ENCODE assay signal across 8 mouse cellular contexts in genomic region chr8:107096366-107097036, GRCm38 (mm10). TPM values are rescaled to one million over a fixed set of nuclear protein-coding genes. Genes with fewer than 3 reads are reported as not detected.
DNase-seq lines count a peak whose midpoint lies in the region; ATAC-seq and TF ChIP-seq lines count a peak whose summit lies in the region.

Gene Terf2 (minus strand): TSS chr8:107096547.

- H3K4me1 ChIP-seq in G1E (ENCODE audit: insufficient read depth, low read depth, low read length), result peaks cover 30% of the 10 kb centered on the region
- peaks cover 25% of the 10 kb centered on the region for H3K4me1 ChIP-seq in forebrain, embryonic 15.5 days
- H3K4me1 ChIP-seq in liver, postnatal 0 days (ENCODE audit: insufficient read depth), result peaks cover 13% of the 10 kb centered on the region
- H3K4me1 ChIP-seq in neural tube, embryonic 13.5 days (replicated peaks), result peaks cover 29% of the 10 kb centered on the region
- no peaks in the 10 kb centered on the region; the same call in 1 of the 2 replicates for H3K4me1 ChIP-seq in testis, adult 2 months (ENCODE audit: control insufficient read depth, insufficient read depth, low read length)

- intact Hi-C loops in heart, postnatal 14 days (cut with DNase I), result no loop called here

- H3K9ac ChIP-seq in forebrain, embryonic 15.5 days (replicated peaks), result peak within 1 kb of the TSS; percentile 87
- peak within 1 kb of the TSS; percentile 87 for H3K9ac ChIP-seq in liver, postnatal 0 days (replicated peaks)
- peak within 1 kb of the TSS; percentile 91 for H3K9ac ChIP-seq in neural tube, embryonic 13.5 days

- peaks cover 33% of the 10 kb centered on the region for H3K36me3 ChIP-seq in G1E (replicated peaks)
- H3K36me3 ChIP-seq in forebrain, embryonic 15.5 days, result no peaks in the 10 kb centered on the region
- H3K36me3 ChIP-seq in liver, postnatal 0 days (replicated peaks; ENCODE audit: insufficient read depth, low read length), result peaks cover 13% of the 10 kb centered on the region; the same call in 1 of the 2 replicates
- peaks cover 16% of the 10 kb centered on the region; the same call in 1 of the 2 replicates for H3K36me3 ChIP-seq in neural tube, embryonic 13.5 days
- H3K36me3 ChIP-seq in testis, adult 2 months (ENCODE audit: control insufficient read depth, insufficient read depth, low read length), result no peaks in the 10 kb centered on the region

- TF ChIP-seq POLR2A in testis, adult 2 months (IDR thresholded peaks at IDR 0.05; ENCODE audit: control insufficient read depth, low read depth, low read length), result peak; percentile 45

- peaks cover 8% of the 10 kb centered on the region; the same call in 1 of the 2 replicates for H3K27me3 ChIP-seq in G1E (ENCODE audit: insufficient read depth, low read length)
- no peaks in the 10 kb centered on the region for H3K27me3 ChIP-seq in forebrain, embryonic 15.5 days
- H3K27me3 ChIP-seq in liver, postnatal 0 days (ENCODE audit: insufficient read depth, low read length), result no peaks in the 10 kb centered on the region
- no peaks in the 10 kb centered on the region for H3K27me3 ChIP-seq in neural tube, embryonic 13.5 days
- H3K27me3 ChIP-seq in testis, adult 2 months (ENCODE audit: control insufficient read depth, insufficient read depth, low read length), result no peaks in the 10 kb centered on the region

- no peak for TF ChIP-seq CTCF in G1E (IDR thresholded peaks at IDR 0.05; ENCODE audit: low read depth, low read length)
- no peak for TF ChIP-seq CTCF in liver, postnatal 0 days (IDR thresholded peaks at IDR 0.05; ENCODE audit: low read depth)
- TF ChIP-seq CTCF in testis, adult 2 months (IDR thresholded peaks at IDR 0.05; ENCODE audit: control insufficient read depth, insufficient read depth, insufficient replicate concordance, low read depth, low read length), result no peak

- peak within 1 kb of the TSS; percentile 55 for H3K4me2 ChIP-seq in forebrain, embryonic 15.5 days (replicated peaks)
- peak within 1 kb of the TSS; percentile 76 for H3K4me2 ChIP-seq in liver, postnatal 0 days (ENCODE audit: low read depth, low read length)
- peak within 1 kb of the TSS; percentile 61 for H3K4me2 ChIP-seq in neural tube, embryonic 13.5 days

- H3K9me3 ChIP-seq in G1E (replicated peaks), result no peaks in the 10 kb centered on the region
- no peaks in the 10 kb centered on the region for H3K9me3 ChIP-seq in forebrain, embryonic 15.5 days
- no peaks in the 10 kb centered on the region for H3K9me3 ChIP-seq in liver, postnatal 0 days (ENCODE audit: low read length)
- H3K9me3 ChIP-seq in neural tube, embryonic 13.5 days, result no peaks in the 10 kb centered on the region

- peak; percentile 84 for ATAC-seq in G1E (ENCODE audit: extremely low read depth, insufficient number of reproducible peaks, low FRiP score, poor library complexity, severe bottlenecking)
- peak; percentile 97 for ATAC-seq in forebrain, embryonic 15.5 days (replicated peaks)
- ATAC-seq in liver, postnatal 0 days, result peak; percentile 92
- ATAC-seq in neural tube, embryonic 13.5 days (ENCODE audit: low read depth), result peak; percentile 95

- peak within 1 kb of the TSS; percentile 92 for H3K4me3 ChIP-seq in G1E (ENCODE audit: low read depth, low read length)
- H3K4me3 ChIP-seq in forebrain, embryonic 15.5 days, result peak within 1 kb of the TSS; percentile 89
- peak within 1 kb of the TSS; percentile 76 for H3K4me3 ChIP-seq in liver, postnatal 0 days (ENCODE audit: low read depth, low read length)
- peak within 1 kb of the TSS; percentile 91 for H3K4me3 ChIP-seq in neural tube, embryonic 13.5 days
- peak within 1 kb of the TSS; percentile 99 for H3K4me3 ChIP-seq in testis, adult 2 months (ENCODE audit: control insufficient read depth, low read depth, low read length)

- WGBS in forebrain, embryonic 15.5 days, result 4% methylated on average over 35 of the region's 39 CpGs
- 4% methylated on average over 33 of the region's 39 CpGs for WGBS in liver, postnatal 0 days (ENCODE audit: insufficient replicate concordance)
- 4% methylated on average over 39 of the region's 39 CpGs for WGBS in neural tube, embryonic 13.5 days

- H3K27ac ChIP-seq in forebrain, embryonic 15.5 days (replicated peaks), result peak within 1 kb of the TSS; percentile 87
- peak within 1 kb of the TSS; percentile 95 for H3K27ac ChIP-seq in liver, postnatal 0 days (ENCODE audit: low read depth)
- H3K27ac ChIP-seq in neural tube, embryonic 13.5 days (replicated peaks), result peak within 1 kb of the TSS; percentile 90
- H3K27ac ChIP-seq in testis, adult 2 months (ENCODE audit: control insufficient read depth, insufficient read depth, low read depth, low read length), result peak within 1 kb of the TSS; percentile 96

- peak; percentile 83 for DNase-seq in G1E (ENCODE audit: low spot score)
- DNase-seq in cerebellum, adult 11-12 months, result peak; percentile 97
- DNase-seq in heart, postnatal 14 days, result peak; percentile 92 to 93
- peak; percentile 95 for DNase-seq in layer of hippocampus, adult 11-12 months (ENCODE audit: low spot score)
- DNase-seq in liver, postnatal 0 days, result peak; percentile 92

- TF ChIP-seq EP300 in liver, postnatal 0 days (IDR thresholded peaks at IDR 0.05; ENCODE audit: low read depth), result no peak

RNA-seq across cellular contexts. Expression of gene Terf2, which starts in this region (rescaled TPM):
- total RNA-seq in G1E (2014; fragmentation: Nextera tagmentation) (52.4 and 76.8 TPM in 2 replicates), G1E (2017) (24.0 and 28.6 TPM in 2 replicates)
- 24.9 and 25.8 TPM in 2 replicates for polyA plus RNA-seq in G1E (2012)
- 22.8 and 26.1 TPM in 2 replicates for polyA plus RNA-seq in forebrain, embryonic 15.5 days (2015; fragmentation: Nextera tagmentation; extraction: Ambion mirVana)
- 10 to 100 TPM; 14.4 to 15.0 TPM for total RNA-seq in heart, postnatal 14 days (2021)
- 6.9 and 7.3 TPM in 2 replicates for polyA plus RNA-seq in liver, postnatal 0 days (2015; fragmentation: Nextera tagmentation; extraction: Ambion mirVana)
- 23.3 and 25.5 TPM in 2 replicates for polyA plus RNA-seq in neural tube, embryonic 13.5 days (2015; fragmentation: Nextera tagmentation; extraction: Ambion mirVana)
- 13.6 and 14.1 TPM in 2 replicates for polyA plus RNA-seq in testis, adult 2 months (2012; rRNA removed)

Comparison
In these comparisons a context has a peak if more than half of its experiments do, and no peak if none do; other contexts are left out.
1. Peak in every context shown above with its lines: DNase-seq, ATAC-seq, H3K4me3 ChIP-seq and H3K27ac ChIP-seq.